Mouse (Mus musculus) MEL (cell line): ENCODE data around the gene Tubb2b. TPM values are rescaled to one million over a fixed set of nuclear protein-coding genes. Genes with fewer than 3 reads are reported as not detected.

Source experiments
- BHLHE40 ChIP-seq: IDR thresholded peaks from 2 replicates; pipeline ENCODE4 v1.6.1; 2012; ENCODE audit warnings: low read depth, mild to moderate bottlenecking, inconsistent platforms, low read length, improper control_type of control experiment, borderline replicate concordance
- CHD1 ChIP-seq: IDR thresholded peaks from 2 replicates; pipeline ENCODE4 v1.6.1; 2012; ENCODE audit warnings: low read depth, mild to moderate bottlenecking, inconsistent platforms, low read length, improper control_type of control experiment
- CTCF ChIP-seq, 3 experiments: IDR thresholded peaks in 2 of 3; conservative IDR thresholded peaks in 1 of 3; 2 replicates each; pipeline ENCODE4 v1.5.1; 2011 to 2012; ENCODE audit warnings: low read length in 3 of 3, low read depth in 2 of 3, mild to moderate bottlenecking in 2 of 3, improper control_type of control experiment in 1 of 3, inconsistent platforms in 1 of 3, mixed read lengths in 1 of 3, moderate library complexity in 1 of 3; ENCODE audit not compliant: control insufficient read depth in 1 of 3, insufficient read depth in 1 of 3, poor library complexity in 1 of 3, severe bottlenecking in 1 of 3
- EP300 ChIP-seq, 2 experiments: IDR thresholded peaks; 2 replicates each; pipeline ENCODE4 v1.6.1; 2011; ENCODE audit warnings: improper control_type of control experiment in 2 of 2, low read length in 2 of 2, low read depth in 1 of 2, mild to moderate bottlenecking in 1 of 2
- GATA1 ChIP-seq: IDR thresholded peaks from 2 replicates; pipeline ENCODE4 v1.6.1; 2011; ENCODE audit warnings: low read depth, low read length, improper control_type of control experiment
- MAFK ChIP-seq: IDR thresholded peaks from 2 replicates; pipeline ENCODE4 v1.6.1; 2011; ENCODE audit warnings: low read depth, mild to moderate bottlenecking, low read length, improper control_type of control experiment, borderline replicate concordance
- MAZ ChIP-seq: IDR thresholded peaks from 2 replicates; pipeline ENCODE4 v1.6.1; 2012; ENCODE audit warnings: low read depth, mild to moderate bottlenecking, inconsistent platforms, low read length, improper control_type of control experiment
- MYB ChIP-seq: IDR thresholded peaks from 2 replicates; pipeline ENCODE4 v1.6.1; 2011; ENCODE audit warnings: mild to moderate bottlenecking, low read depth, low read length, improper control_type of control experiment
- POLR2A ChIP-seq, 2 experiments: IDR thresholded peaks; 2 replicates each; pipeline ENCODE4 v1.6.1; 2011 to 2012; ENCODE audit warnings: low read length in 2 of 2, mild to moderate bottlenecking in 2 of 2, control low read depth in 1 of 2, improper control_type of control experiment in 1 of 2, low read depth in 1 of 2, moderate library complexity in 1 of 2; ENCODE audit not compliant: control insufficient read depth in 1 of 2, insufficient read depth in 1 of 2, poor library complexity in 1 of 2
- POLR2AphosphoS2 ChIP-seq: IDR thresholded peaks from 2 replicates; pipeline ENCODE4 v1.6.1; 2011; ENCODE audit warnings: low read length, improper control_type of control experiment
- RAD21 ChIP-seq: IDR thresholded peaks from 2 replicates; pipeline ENCODE4 v1.6.1; 2011; ENCODE audit warnings: mild to moderate bottlenecking, low read depth, low read length, improper control_type of control experiment
- SMC3 ChIP-seq: IDR thresholded peaks from 2 replicates; pipeline ENCODE4 v1.6.1; 2011; ENCODE audit warnings: low read depth, low read length, improper control_type of control experiment
- UBTF ChIP-seq: IDR thresholded peaks from 2 replicates; pipeline ENCODE4 v1.6.1; 2012; ENCODE audit warnings: low read depth, mild to moderate bottlenecking, inconsistent platforms, low read length, improper control_type of control experiment, moderate library complexity, borderline replicate concordance; ENCODE audit not compliant: insufficient read depth
- USF2 ChIP-seq, 2 experiments: IDR thresholded peaks; 2 replicates each; pipeline ENCODE4 v1.6.1; 2011 to 2012; ENCODE audit warnings: improper control_type of control experiment in 2 of 2, low read length in 2 of 2, borderline replicate concordance in 1 of 2, inconsistent platforms in 1 of 2, low read depth in 1 of 2, mild to moderate bottlenecking in 1 of 2; ENCODE audit not compliant: insufficient read depth in 1 of 2
- ZC3H11A ChIP-seq: IDR thresholded peaks from 2 replicates; pipeline ENCODE4 v1.6.1; 2012; ENCODE audit warnings: low read depth, mild to moderate bottlenecking, inconsistent platforms, low read length, improper control_type of control experiment
- ZMIZ1 ChIP-seq: IDR thresholded peaks from 2 replicates; pipeline ENCODE4 v1.6.1; 2012; ENCODE audit warnings: low read depth, mild to moderate bottlenecking, inconsistent platforms, low read length, improper control_type of control experiment, moderate library complexity
- polyA plus RNA-seq, 2 experiments: library from polyadenylated mRNA; stranded (reverse) in 1 of 2; unstranded in 1 of 2; fragments of >175 nt in 1 of 2; fragments of >200 nt in 1 of 2; gene quantifications; 2 replicates each; pipeline versions ENCODE4 v1.2.1 to v1.2.4; 2012; ENCODE audit warnings: low replicate concordance in 2 of 2, low read depth in 1 of 2; ENCODE audit not compliant: insufficient read length in 2 of 2, insufficient read depth in 1 of 2, missing spikeins in 1 of 2
- total RNA-seq: library from RNA; depleted of rRNA; stranded (reverse); fragments of 300-350 nt; gene quantifications from 2 replicates; pipeline ENCODE4 v1.2.3, GENCODE M21; 2012; rRNA removed

Gene Tubb2b
- total and polyA plus RNA-seq, 3 experiments, result 1.4 to 10.6 TPM; not detected in 1

DNA sequence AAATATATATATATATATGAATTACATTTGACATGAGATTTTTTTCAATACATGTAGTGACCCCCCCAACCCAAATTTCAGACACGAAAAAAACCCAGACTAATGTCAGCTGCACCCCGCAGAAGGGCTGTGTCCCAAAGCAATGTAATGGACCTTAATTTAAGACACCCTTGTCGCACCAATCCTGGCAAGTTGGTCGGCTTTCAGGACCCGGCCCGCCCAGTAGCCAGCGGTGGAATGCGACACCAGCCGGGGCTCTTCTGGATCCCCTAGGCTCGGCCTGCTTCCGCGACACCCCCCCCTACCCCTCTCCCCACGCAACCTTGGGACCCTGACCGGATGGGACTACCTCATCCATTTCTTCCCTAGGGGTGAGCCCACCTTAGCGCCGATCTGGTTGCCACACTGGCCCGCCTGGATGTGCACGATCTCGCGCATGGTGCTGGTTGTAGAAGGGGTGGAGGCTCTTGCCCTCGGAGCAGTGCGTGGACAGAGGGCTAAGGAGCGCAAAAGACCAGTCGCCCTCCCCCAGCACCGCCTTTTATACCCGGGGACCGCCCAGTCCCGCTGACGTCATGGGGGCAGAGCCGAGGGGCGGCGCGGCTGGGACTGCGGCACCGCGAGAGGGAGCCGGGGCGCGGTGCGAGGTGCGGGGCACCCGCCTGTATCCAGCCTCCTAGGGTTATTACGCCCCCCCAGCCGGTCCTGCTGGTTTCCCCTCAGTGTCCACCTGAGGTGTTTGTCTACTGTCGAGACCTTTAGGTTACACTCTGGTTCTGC lies 52.6 kb downstream of the Tubb2b start, which contains the start of gene Tubb2a (continued):
- peak; percentile 58; the same call in 1 of the 2 replicates for TF ChIP-seq POLR2AphosphoS2
- no peak for TF ChIP-seq CHD1
- no peak for TF ChIP-seq ZC3H11A
- no peak for TF ChIP-seq MAFK
- TF ChIP-seq EP300 (IDR thresholded peaks at IDR 0.05; ENCODE audit: low read depth in 1 of 2, low read length in 2 of 2), result 0 out of 4 replicates have a peak, but pooled peaks of 1 of the 2 experiments have one; percentile 2
- no peak for TF ChIP-seq UBTF
- peak in 2 of 3 experiments; percentile 33; a peak in 3 of 6 replicates for TF ChIP-seq CTCF (IDR thresholded peaks at IDR 0.05 in 2 of 3, conservative IDR thresholded peaks at IDR 0.05 in 1 of 3; ENCODE audit: control insufficient read depth in 1 of 3, insufficient read depth in 1 of 3, low read depth in 2 of 3, low read length in 3 of 3, poor library complexity in 1 of 3, severe bottlenecking in 1 of 3)
- TF ChIP-seq RAD21, result no peak
- peak; percentile 70; the same call in 1 of the 2 replicates for TF ChIP-seq ZMIZ1
- no peak for TF ChIP-seq GATA1
- peak; percentile 81 to 93 for TF ChIP-seq POLR2A (IDR thresholded peaks at IDR 0.05; ENCODE audit: control insufficient read depth in 1 of 2, insufficient read depth in 1 of 2, low read depth in 1 of 2, low read length in 2 of 2, poor library complexity in 1 of 2)
- TF ChIP-seq MYB, result no peak
- TF ChIP-seq BHLHE40, result no peak
- TF ChIP-seq SMC3, result no peak; the same call in 1 of the 2 replicates
- no peak for TF ChIP-seq USF2 (IDR thresholded peaks at IDR 0.05; ENCODE audit: borderline replicate concordance in 1 of 2, insufficient read depth in 1 of 2, low read depth in 1 of 2, low read length in 2 of 2)
- TF ChIP-seq MAZ, result peak; percentile 35; the same call in 1 of the 2 replicates

Other genes with a start within 250 kb of the Tubb2b start
- gene Serpinb6c, start 224.8 kb downstream of the Tubb2b start, total RNA-seq, result not detected in 2 replicates
- not detected for gene Serpinb6c, start 224.8 kb downstream of the Tubb2b start, polyA plus RNA-seq
- 3.0 and 3.7 TPM in 2 replicates for gene Nqo2, start 165.8 kb downstream of the Tubb2b start, total RNA-seq
- 1 to 10 TPM in 1 of 2 experiments, not detected in 1; 7.6 TPM for gene Nqo2, start 165.8 kb downstream of the Tubb2b start, polyA plus RNA-seq
- gene Ripk1, start 128.1 kb downstream of the Tubb2b start, total RNA-seq, result 11.4 TPM in 2 replicates
- gene Ripk1, start 128.1 kb downstream of the Tubb2b start, polyA plus RNA-seq, result 10 to 100 TPM in 1 of 2 experiments, not detected in 1; 11.8 TPM
- gene Serpinb6a, start 127.7 kb downstream of the Tubb2b start, total RNA-seq, result 65.1 and 79.6 TPM in 2 replicates
- 10 to 100 TPM in 1 of 2 experiments, not detected in 1; 61.6 TPM for gene Serpinb6a, start 127.7 kb downstream of the Tubb2b start, polyA plus RNA-seq
- 7.5 and 7.7 TPM in 2 replicates for gene Bphl, start 92.9 kb downstream of the Tubb2b start, total RNA-seq
- 1 to 10 TPM in 1 of 2 experiments, not detected in 1; 6.5 TPM for gene Bphl, start 92.9 kb downstream of the Tubb2b start, polyA plus RNA-seq
- gene Tubb2a, start 52.5 kb downstream of the Tubb2b start, total RNA-seq, result 38.8 and 68.8 TPM in 2 replicates
- gene Tubb2a, start 52.5 kb downstream of the Tubb2b start, polyA plus RNA-seq, result 10 to 100 TPM in 1 of 2 experiments, not detected in 1; 55.9 TPM
- 146 and 161 TPM in 2 replicates for gene Psmg4, start 32.5 kb upstream of the Tubb2b start, total RNA-seq
- gene Psmg4, start 32.5 kb upstream of the Tubb2b start, polyA plus RNA-seq, result 100 to 1,000 TPM in 1 of 2 experiments, not detected in 1; 121 TPM
- gene Slc22a23, start 214.7 kb upstream of the Tubb2b start, total RNA-seq, result 20.0 and 22.2 TPM in 2 replicates
- 10 to 100 TPM in 1 of 2 experiments, not detected in 1; 24.3 TPM for gene Slc22a23, start 214.7 kb upstream of the Tubb2b start, polyA plus RNA-seq